Mouse (Mus musculus) kidney, embryonic 16.5 days (tissue): Measurements from ENCODE around the gene Plekhh2. TPM values are rescaled to one million over a fixed set of nuclear protein-coding genes. Genes with fewer than 3 reads are reported as not detected.

Experiments
- ATAC-seq: fragments of 200-750 bp; cut with Nextera tagmentation; 2 replicates; pipeline ENCODE4 v1.8.0; 2017; ENCODE audit warnings: moderate TSS enrichment; ENCODE audit not compliant: low FRiP score, low TSS enrichment
- H3K27ac ChIP-seq: fragments of 300-500 bp; sonication (generic); 2 replicates; pipeline ENCODE4 v1.5.1; 2014; ENCODE audit warnings: low read length
- H3K27me3 ChIP-seq: fragments of 300-500 bp; sonication (generic); 2 replicates; pipeline ENCODE4 v1.6.1; 2014; ENCODE audit warnings: low read length, control low read depth, mixed read lengths; ENCODE audit not compliant: insufficient read depth
- H3K36me3 ChIP-seq: fragments of 300-500 bp; sonication (generic); 2 replicates; pipeline ENCODE4 v1.6.1; 2014; ENCODE audit warnings: low read length, control low read depth, mixed read lengths; ENCODE audit not compliant: insufficient read depth
- H3K4me1 ChIP-seq: fragments of 300-500 bp; sonication (generic); 2 replicates; pipeline ENCODE4 v1.6.1; 2014; ENCODE audit warnings: low read length, control low read depth, mixed read lengths; ENCODE audit not compliant: insufficient read depth
- H3K4me2 ChIP-seq: fragments of 300-500 bp; sonication (generic); replicated peaks from 2 replicates; pipeline ENCODE4 v1.6.1; 2014; ENCODE audit warnings: low read depth, low read length
- H3K4me3 ChIP-seq: fragments of 300-500 bp; sonication (generic); 2 replicates; pipeline ENCODE4 v1.5.1; 2014; ENCODE audit warnings: mild to moderate bottlenecking, low read length
- H3K9ac ChIP-seq: fragments of 300-500 bp; sonication (generic); replicated peaks from 2 replicates; pipeline ENCODE4 v1.6.1; 2014; ENCODE audit warnings: low read length
- H3K9me3 ChIP-seq: fragments of 300-500 bp; sonication (generic); 2 replicates; pipeline ENCODE4 v1.6.1; 2016; ENCODE audit warnings: low read length, control low read depth
- WGBS: fragments of 180-500 bp; shearing (Covaris S2); extraction: QIAGEN DNeasy Blood & Tissue Kit; methylation state at CpG from one replicate; pipeline ENCODE4 v1.1.7; 2014; 5-methylcytosine and 5-hydroxymethylcytosine counted together
- polyA plus RNA-seq: library from polyadenylated mRNA; unstranded; fragments of >200 nt; fragmentation: Nextera tagmentation; extraction: Ambion mirVana; gene quantifications from 2 replicates; pipeline ENCODE4 v1.2.1, GENCODE M21; 2015

Plekhh2 gene
- 10.5 and 12.2 TPM in 2 replicates for polyA plus RNA-seq

DNA sequence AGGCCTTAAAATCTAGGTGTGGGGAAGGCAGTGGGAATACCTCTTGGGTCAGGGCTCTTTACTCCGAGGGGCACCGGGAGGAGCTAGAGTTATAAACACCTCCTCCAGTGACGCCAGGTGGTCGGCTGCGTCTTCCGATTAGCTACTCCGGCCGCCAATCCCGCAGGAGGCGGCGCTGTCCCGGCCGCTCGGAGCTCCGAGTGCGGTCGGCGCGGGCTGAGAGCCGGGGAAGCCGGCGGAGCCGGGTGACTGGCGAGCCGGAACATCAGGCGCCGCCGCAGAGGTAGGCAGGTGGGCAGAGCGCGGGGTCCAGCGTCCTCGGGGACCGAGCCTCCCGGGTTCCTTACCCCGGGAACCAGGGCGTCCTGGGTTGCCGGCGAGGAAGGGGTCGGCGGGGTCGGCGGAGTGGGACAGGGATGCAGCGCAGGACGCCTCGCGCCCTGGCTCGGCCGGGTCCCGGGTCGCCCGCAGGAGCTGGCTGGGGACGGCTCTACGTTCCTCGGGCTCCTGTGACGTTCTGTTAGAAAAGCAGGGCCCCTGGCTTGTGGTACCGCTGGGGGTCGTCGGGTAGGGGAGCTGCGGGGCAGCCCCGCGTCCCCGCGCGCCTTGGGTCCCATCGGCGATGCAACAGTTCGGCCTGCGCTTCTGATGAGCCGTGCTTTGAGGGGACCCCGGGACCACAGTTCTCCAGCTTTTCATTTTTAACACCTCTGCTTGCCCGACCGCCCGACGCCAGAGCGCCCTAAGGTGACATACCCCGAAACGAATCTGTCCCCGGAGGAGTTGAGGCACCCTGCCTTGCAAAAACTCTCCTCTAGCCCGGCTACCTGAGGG is at the start of gene Plekhh2:
Gene Plekhh2, plus strand, starts transcription at position 214 of the 834 bp plus-strand sequence.
- peak; percentile 92 for ATAC-seq
- Histone ChIP-seq H3K36me3 (no peaks in the 10 kb centered on the region), H3K9me3 (no peaks in the 10 kb centered on the region), H3K9ac (peak within 1 kb of the TSS; percentile 90), H3K27me3 (no peaks in the 10 kb centered on the region), H3K4me2 (peak within 1 kb of the TSS; percentile 89), H3K4me1 (peaks cover 30% of the 10 kb centered on the region), H3K4me3 (peak within 1 kb of the TSS; percentile 84), H3K27ac (peak within 1 kb of the TSS; percentile 94)
- under 1% methylated on average over 79 of the region's 79 CpGs for WGBS

DNA sequence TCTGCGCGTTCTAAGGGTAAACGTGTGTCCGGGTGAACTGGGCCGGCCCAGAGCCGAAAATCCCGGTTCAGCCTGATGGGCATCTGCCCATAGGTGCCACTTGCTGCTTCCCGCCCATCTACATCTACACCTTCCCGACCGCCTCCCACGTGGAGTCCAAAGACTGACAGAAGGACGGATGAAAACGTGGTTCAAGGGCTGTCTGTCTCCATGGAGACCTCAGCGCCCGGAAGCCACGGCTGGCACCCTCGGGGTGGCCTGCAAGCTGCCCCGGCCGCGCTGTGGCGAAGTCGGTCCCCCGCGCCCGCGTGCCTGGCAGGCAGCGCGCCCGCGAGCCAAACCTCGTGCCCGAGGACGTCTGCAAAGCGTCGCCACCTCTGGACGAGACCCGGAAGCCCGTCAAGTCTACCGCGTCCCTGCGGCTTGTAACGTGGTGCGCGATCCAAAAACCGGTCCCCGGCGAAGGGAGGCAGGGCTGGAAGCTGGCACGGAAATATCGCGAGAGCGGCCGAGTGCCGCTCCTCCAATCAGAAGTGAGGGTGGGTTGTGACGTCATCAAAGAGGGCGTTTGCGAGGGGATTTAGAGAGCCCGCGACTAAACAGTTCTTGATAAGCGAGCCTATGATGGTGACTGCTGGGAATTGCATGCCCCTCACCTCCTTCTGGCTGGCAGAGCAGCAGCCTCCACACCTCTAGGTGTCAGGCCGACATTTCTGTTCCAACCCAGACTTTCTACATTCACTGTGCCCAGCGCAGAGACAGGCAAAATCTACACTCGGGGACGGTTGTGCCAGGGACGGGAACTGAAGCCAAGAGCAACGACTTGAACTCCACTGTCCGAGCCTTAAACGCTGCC is 45.7 kb upstream of the Plekhh2 start, which contains the start of gene Thada:
Gene Thada, minus strand, starts transcription at position 453 of the 856 bp plus-strand sequence.
- Histone ChIP-seq H3K36me3 (0 out of 2 replicates have a peak, but pooled peaks cover 2% of the 10 kb centered on the region), H3K9me3 (no peaks in the 10 kb centered on the region), H3K4me1 (peaks cover 13% of the 10 kb centered on the region), H3K4me3 (peak within 1 kb of the TSS; percentile 70), H3K4me2 (peak within 1 kb of the TSS; percentile 73), H3K27me3 (no peaks in the 10 kb centered on the region), H3K27ac (peak within 1 kb of the TSS; percentile 75), H3K9ac (peak within 1 kb of the TSS; percentile 85)
- ATAC-seq = peak; percentile 96
- WGBS = under 1% methylated on average over 67 of the region's 67 CpGs

DNA sequence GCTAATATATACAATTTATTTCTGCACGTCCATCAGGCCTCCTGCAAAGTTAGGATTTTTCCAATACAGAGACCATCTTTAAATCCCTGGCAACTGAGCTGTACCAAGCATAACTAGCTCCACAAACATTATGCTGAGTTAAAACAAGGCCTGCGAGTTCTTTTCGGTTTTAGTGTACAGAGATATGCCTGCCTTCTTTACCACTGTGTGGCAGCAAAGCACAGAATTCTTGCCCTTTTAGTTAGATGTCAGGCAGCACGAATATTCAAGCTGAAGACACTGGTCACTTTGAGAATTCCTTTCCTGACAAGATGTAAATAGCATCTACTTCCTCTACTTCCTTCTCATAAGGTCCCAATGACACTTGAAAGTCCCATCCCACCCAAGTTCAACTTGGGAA is 37.4 kb upstream of the Plekhh2 start:
- no peak overlapping the region for H3K27ac ChIP-seq
- H3K36me3 ChIP-seq = no peaks in the 10 kb centered on the region
- WGBS = 60% methylated on average over 4 of the region's 4 CpGs
- no peak overlapping the region for H3K4me3 ChIP-seq
- ATAC-seq = no peak
- H3K9me3 ChIP-seq = no peaks in the 10 kb centered on the region
- H3K4me1 ChIP-seq = no peaks in the 10 kb centered on the region
- no peak overlapping the region for H3K4me2 ChIP-seq
- H3K27me3 ChIP-seq = no peaks in the 10 kb centered on the region
- no peak overlapping the region for H3K9ac ChIP-seq

DNA sequence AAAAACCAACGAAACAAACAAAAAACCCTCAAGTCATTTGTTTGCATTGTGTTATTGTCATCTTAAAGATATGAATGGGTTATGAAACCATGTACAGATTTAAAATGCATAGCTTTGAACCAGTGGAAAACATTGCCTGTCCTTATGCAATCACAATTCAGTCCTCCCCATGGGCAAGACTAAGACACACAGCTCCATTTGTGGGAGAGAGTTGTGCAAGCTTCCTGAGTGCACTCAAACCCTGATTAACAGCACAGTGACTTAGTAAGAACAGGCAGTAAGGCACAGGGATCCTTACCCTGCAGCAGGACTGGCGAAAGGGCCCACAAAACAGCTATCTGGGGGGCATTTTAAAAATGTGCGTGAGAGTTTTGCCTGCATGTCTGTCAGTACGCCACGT is 34.5 kb upstream of the Plekhh2 start:
- H3K4me3 ChIP-seq = no peak overlapping the region
- 87% methylated on average over 5 of the region's 5 CpGs for WGBS
- H3K9me3 ChIP-seq = no peaks in the 10 kb centered on the region
- no peak overlapping the region for H3K27ac ChIP-seq
- no peak overlapping the region for H3K9ac ChIP-seq
- ATAC-seq = no peak
- H3K4me2 ChIP-seq = no peak overlapping the region
- no peaks in the 10 kb centered on the region for H3K36me3 ChIP-seq
- H3K4me1 ChIP-seq = no peaks in the 10 kb centered on the region
- H3K27me3 ChIP-seq = no peaks in the 10 kb centered on the region

DNA sequence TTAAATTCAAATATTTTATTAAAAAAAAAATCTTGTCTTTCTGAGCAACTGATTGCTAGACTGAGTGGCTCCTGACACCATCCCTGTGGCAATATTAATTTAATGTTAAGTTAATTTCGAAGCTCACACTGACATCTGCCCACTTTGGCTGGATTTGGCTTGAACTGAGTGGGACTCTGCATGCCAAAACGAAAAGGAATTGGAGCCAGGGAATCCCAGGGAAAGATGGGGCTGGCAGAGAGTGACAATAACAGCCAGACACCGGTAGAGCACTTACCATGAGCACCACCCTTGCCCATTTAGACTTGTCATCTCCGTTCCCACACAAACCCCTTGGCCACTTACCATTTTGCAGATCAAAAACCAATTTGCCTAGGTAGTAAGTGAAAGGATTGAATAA is 33.4 kb upstream of the Plekhh2 start:
- Histone ChIP-seq H3K9ac (no peak overlapping the region), H3K4me3 (no peak overlapping the region), H3K27ac (no peak overlapping the region), H3K4me2 (no peak overlapping the region), H3K27me3 (no peaks in the 10 kb centered on the region), H3K36me3 (no peaks in the 10 kb centered on the region), H3K4me1 (no peaks in the 10 kb centered on the region), H3K9me3 (no peaks in the 10 kb centered on the region)
- 83% methylated on average over 4 of the region's 4 CpGs for WGBS
- ATAC-seq = no peak

DNA sequence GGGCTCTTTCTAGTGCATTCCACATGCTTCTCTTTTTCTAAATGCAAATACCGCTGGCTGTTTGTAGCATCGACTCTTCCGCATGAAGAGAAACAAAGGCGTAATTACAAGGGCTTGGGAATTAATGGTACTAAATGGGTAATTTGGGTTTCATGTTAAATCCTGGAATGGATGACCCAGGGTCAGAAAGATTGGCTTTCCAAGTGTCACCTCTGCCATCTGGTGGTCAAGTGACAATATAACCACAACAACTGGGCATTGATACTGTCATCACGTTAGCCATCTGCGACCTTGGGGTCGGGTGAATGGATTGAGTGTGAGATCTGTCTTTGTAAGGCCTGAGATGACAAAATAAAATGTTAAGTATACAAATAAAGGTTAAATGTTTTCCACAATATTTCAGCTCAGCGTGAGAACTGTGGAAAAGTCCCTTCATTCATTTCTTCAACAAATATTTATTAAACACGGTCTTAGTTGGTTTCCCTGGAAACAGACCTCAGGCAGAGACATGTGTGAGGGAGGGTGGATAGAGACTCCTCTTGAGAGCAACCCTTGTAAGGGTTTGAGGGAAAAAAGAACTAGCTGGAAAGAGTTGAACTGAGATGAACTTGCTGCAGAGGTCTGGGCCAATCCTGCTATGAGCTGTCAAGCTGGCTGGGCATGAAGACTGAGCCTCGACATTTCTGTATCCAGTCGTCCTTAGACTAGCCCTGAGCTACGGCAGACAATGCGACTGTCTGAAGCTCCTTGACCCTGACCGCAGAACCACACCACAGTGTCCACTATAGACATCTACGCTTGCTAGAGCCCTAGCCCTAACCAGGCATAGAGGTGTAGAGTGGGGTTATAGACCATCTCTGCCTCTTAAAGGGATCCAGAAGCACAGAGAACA is 31.0 kb upstream of the Plekhh2 start:
- Histone ChIP-seq H3K4me2 (no peak overlapping the region), H3K9me3 (no peaks in the 10 kb centered on the region), H3K4me3 (no peak overlapping the region), H3K4me1 (no peaks in the 10 kb centered on the region), H3K27ac (no peak overlapping the region), H3K27me3 (no peaks in the 10 kb centered on the region), H3K9ac (no peak overlapping the region), H3K36me3 (no peaks in the 10 kb centered on the region)
- WGBS = 51% methylated on average over 15 of the region's 15 CpGs
- no peak for ATAC-seq

DNA sequence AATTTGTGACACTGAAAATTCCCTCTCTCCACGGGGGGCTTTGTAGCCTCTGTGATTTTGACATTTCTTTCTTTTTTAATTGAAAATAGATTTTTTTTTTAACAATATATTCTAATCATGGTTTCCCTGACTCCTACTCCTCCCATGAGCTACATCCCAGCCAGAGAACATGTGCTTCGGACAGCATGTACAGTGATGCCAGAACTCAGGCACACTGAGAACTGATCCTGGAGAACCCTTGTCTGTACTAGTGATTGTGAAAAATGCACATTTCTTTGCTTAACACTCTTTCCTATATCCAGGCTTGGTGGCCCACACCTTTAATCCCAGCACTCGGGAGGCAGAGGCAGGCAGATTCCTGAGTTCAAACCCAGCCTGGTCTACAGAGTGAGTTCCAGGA is 28.9 kb upstream of the Plekhh2 start:
- Histone ChIP-seq H3K9me3 (no peaks in the 10 kb centered on the region), H3K4me1 (no peaks in the 10 kb centered on the region), H3K36me3 (no peaks in the 10 kb centered on the region), H3K4me3 (no peak overlapping the region), H3K27ac (no peak overlapping the region), H3K9ac (no peak overlapping the region), H3K4me2 (no peak overlapping the region), H3K27me3 (no peaks in the 10 kb centered on the region)
- no peak for ATAC-seq
- WGBS = 83% methylated on average over 3 of the region's 3 CpGs

DNA sequence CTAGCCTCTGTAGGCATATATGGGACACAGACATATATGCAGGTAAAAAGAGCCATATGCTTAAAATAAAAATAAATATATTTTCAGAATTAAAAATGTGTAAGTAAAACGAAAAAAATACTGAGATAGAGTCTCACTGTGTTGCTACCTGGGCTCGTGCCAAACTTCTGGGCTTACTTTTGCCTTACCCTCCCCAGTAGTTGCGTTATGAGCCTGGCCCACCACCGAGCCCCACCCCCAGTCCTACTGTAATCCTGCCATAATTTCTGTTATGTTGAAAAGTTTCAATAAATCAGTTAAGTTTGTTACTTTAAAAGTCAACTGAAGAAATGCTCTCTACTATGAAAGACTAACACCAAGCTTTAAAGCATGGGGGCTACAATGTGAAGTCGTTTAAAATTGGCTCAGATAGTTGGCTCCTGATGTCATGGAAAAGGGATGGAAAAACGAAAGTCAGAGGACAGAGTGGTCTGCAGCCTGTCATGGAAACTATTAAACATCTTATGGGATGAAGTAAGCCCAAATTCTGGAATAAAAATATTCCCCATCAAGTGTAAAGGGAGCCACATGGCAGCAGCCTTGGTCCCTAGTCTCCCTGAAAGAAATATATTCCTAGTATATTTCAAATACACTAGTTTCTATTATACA is 27.9 kb upstream of the Plekhh2 start:
- Histone ChIP-seq H3K9me3 (no peaks in the 10 kb centered on the region), H3K27ac (no peak overlapping the region), H3K4me1 (no peaks in the 10 kb centered on the region), H3K27me3 (no peaks in the 10 kb centered on the region), H3K4me3 (no peak overlapping the region), H3K36me3 (no peaks in the 10 kb centered on the region), H3K4me2 (no peak overlapping the region), H3K9ac (no peak overlapping the region)
- ATAC-seq = no peak
- 67% methylated on average over 6 of the region's 6 CpGs for WGBS

DNA sequence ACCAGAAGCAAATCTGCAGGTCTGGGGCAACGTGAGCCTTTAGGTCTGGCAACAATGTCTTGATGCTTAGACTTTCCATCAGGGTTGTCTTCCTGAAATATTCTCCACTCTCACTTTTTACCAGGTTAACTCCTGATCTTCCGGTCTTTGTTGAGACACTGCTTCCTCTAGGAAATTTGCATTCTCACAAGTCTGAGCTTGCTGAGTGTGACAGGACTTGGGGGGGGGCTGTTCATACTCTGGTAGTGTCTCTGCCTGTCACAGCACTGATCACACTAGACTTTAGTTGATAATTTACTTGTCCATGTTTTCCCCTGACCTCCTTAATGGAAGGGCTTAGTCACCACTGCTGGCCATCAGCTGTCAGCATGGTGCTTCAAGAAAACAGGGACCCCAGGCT is 24.3 kb upstream of the Plekhh2 start:
- no peak for ATAC-seq
- no peak overlapping the region for H3K27ac ChIP-seq
- 65% methylated on average over 2 of the region's 2 CpGs for WGBS
- no peak overlapping the region for H3K9ac ChIP-seq
- H3K4me1 ChIP-seq = no peaks in the 10 kb centered on the region
- H3K9me3 ChIP-seq = no peaks in the 10 kb centered on the region
- H3K4me2 ChIP-seq = no peak overlapping the region
- no peak overlapping the region for H3K4me3 ChIP-seq
- H3K36me3 ChIP-seq = no peaks in the 10 kb centered on the region
- no peaks in the 10 kb centered on the region for H3K27me3 ChIP-seq
